Mouse (Mus musculus) hindbrain, embryonic 10.5 days (tissue): ENCODE results near the gene Bysl. TPM values are rescaled to one million over a fixed set of nuclear protein-coding genes. Genes with fewer than 3 reads are reported as not detected.
"Not testable (repeated sequence)": the region's sequence is repeated elsewhere in the genome, so short reads cannot be mapped to it uniquely, and the experiment has no call there.

ENCODE experiments used
- DNase-seq: peaks from one replicate; pipeline ENCODE4 v3.0.0-alpha.2; 2017; ENCODE audit warnings: low spot score
- H3K27ac ChIP-seq: fragments of 300-500 bp; sonication (generic); 2 replicates; pipeline ENCODE4 v1.5.1; 2016; ENCODE audit warnings: mild to moderate bottlenecking, moderate library complexity
- H3K27me3 ChIP-seq: fragments of 300-500 bp; sonication (generic); 2 replicates; pipeline ENCODE4 v1.6.1; 2016; ENCODE audit warnings: mild to moderate bottlenecking; ENCODE audit not compliant: poor library complexity, insufficient read depth, severe bottlenecking
- H3K36me3 ChIP-seq: fragments of 300-500 bp; sonication (generic); 2 replicates; pipeline ENCODE4 v1.6.1; 2016; ENCODE audit warnings: mild to moderate bottlenecking, moderate library complexity
- H3K4me1 ChIP-seq: fragments of 300-500 bp; sonication (generic); replicated peaks from 2 replicates; pipeline ENCODE4 v1.6.1; 2016; ENCODE audit warnings: mild to moderate bottlenecking
- H3K4me3 ChIP-seq: fragments of 300-500 bp; sonication (generic); 2 replicates; pipeline ENCODE4 v1.5.1; 2016; ENCODE audit warnings: mild to moderate bottlenecking, moderate library complexity
- H3K9me3 ChIP-seq: fragments of 300-500 bp; sonication (generic); 2 replicates; pipeline ENCODE4 v1.6.1; 2016; ENCODE audit warnings: mild to moderate bottlenecking, moderate library complexity
- WGBS: fragments of 180-500 bp; shearing (Covaris S2); methylation state at CpG from one replicate; pipeline ENCODE4 v1.1.7; 2016; 5-methylcytosine and 5-hydroxymethylcytosine counted together
- polyA plus RNA-seq: library from polyadenylated mRNA; unstranded; fragments of >200 nt; fragmentation: Nextera tagmentation; extraction: Ambion mirVana; gene quantifications from 2 replicates; pipeline ENCODE4 v1.2.1, GENCODE M21; 2016

Gene Bysl
- 39.0 and 40.6 TPM in 2 replicates for polyA plus RNA-seq

DNA sequence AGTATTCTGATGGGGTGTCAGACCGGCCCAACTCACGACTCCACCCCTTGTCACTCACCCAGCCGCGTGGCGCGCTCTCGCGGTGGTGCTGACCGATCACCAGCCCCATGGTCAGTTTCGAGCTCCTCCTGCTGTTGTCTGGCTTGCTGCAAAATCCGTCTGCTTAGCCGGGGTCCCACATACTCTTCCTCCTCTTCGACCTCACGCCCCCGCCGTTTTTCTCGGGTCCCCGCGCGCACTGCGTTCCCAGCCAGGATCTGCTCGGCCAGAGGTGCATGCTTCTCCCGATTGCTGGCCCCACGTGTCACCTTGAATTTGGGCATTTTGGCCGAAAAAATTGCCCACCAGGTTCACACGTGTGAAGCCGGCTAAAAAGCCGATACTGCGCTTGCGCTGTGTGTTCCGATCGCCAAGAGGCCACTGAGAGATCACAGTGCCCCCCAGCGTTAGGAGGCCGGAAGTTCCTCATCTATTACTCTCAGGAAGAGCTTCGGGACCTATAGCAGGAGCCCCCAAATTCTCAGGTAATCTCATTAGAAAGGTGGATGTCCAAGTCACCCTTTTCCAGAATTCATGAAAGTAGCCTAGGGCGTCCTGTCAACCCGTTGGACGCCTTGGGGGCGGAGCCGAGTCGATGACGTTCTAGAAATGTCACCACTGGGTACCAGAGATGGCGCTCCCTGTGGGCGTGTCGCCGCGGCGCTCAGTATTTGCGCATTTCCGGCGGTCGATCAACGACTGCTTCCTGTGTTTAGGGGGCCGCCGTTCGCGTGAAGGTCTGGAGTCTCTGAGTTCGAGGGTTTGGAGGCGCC is at the start of gene Bysl, which contains the start of the genes Med20 and Gm20517:
Gene Bysl (minus strand): TSS at position 644 of the 812 bp plus-strand sequence.
Gene Med20 (plus strand): TSS at position 734 of the 812 bp plus-strand sequence.
Gene Gm20517 (plus strand): TSS at position 741 of the 812 bp plus-strand sequence.
- Histone ChIP-seq H3K9me3 (no peaks in the 10 kb centered on the region), H3K4me3 (peak within 1 kb of the TSS; percentile 94), H3K27ac (peak within 1 kb of the TSS; percentile 88), H3K36me3 (peaks cover 66% of the 10 kb centered on the region), H3K27me3 (no peaks in the 10 kb centered on the region), H3K4me1 (peaks cover 26% of the 10 kb centered on the region)
- peak; percentile 98 for DNase-seq
- WGBS = under 1% methylated on average over 59 of the region's 59 CpGs

- DNase-seq = no peak
- no peaks in the 10 kb centered on the region for H3K9me3 ChIP-seq
- H3K4me3 ChIP-seq = no peak overlapping the region
- H3K27ac ChIP-seq = no peak overlapping the region
- H3K36me3 ChIP-seq = peaks cover 6% of the 10 kb centered on the region; the same call in 1 of the 2 replicates
- 85% methylated on average over 3 of the region's 3 CpGs for WGBS
- H3K27me3 ChIP-seq = no peaks in the 10 kb centered on the region
- H3K4me1 ChIP-seq = peaks cover 6% of the 10 kb centered on the region; the same call in 1 of the 2 replicates
These were observed 47.5 kb upstream of the Bysl start for GRCm38 (mm10) chr17:47658741-47659243.

DNA sequence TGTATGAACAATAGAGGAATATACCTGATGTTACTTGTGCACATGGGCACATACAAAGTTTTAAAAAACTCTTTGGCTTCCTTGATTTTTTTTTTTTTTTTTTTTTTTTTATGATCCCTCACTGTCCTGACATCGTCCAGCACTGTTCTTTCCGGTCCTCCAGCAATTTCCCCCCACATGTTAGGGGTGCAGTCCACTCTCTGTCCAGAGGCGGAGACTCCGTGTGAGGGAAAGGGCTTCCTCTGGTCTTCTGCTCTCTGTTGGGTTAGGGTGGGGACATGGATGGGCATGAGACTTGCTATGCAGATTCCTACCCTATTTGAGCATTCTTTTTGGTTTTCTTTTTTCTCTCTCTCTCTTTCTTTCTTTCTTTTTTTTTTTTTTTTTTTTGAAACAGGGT is 46.6 kb upstream of the Bysl start:
- WGBS = 89% methylated on average over 4 of the region's 4 CpGs
- H3K9me3 ChIP-seq = no peaks in the 10 kb centered on the region

DNA sequence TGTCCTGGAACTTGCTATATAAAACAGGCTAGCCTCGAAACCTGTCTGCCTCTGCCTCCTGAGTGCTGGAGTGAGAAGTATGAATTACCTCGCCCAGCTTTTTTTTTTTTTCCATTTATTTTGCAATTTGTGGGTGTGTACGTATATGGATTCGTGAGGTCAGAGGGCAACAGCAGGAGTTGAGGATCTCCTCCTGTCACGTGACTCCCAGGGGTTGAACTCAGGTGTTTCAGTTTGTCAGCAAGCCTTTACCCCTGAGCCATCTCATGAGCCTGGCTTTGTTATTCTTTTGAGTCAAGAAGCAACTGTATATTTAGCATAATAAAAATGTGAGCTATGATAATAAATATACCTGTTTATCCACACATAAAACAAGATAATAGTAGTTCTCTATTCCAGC is 44.4 kb upstream of the Bysl start:
- H3K27ac ChIP-seq = no peak overlapping the region

More for the DNA sequence above, 46.6 kb upstream of the Bysl start:
- peaks cover 11% of the 10 kb centered on the region; the same call in 1 of the 2 replicates for H3K36me3 ChIP-seq
- no peak overlapping the region for H3K27ac ChIP-seq
- H3K27me3 ChIP-seq = no peaks in the 10 kb centered on the region
- no peak for DNase-seq
- no peak overlapping the region for H3K4me3 ChIP-seq
- peaks cover 1% of the 10 kb centered on the region; the same call in 1 of the 2 replicates for H3K4me1 ChIP-seq

GRCm38 (mm10) chr17:47654346-47654745 is 43.1 kb upstream of the Bysl start:
- not testable (repeated sequence) for DNase-seq, H3K9me3 ChIP-seq, H3K27ac ChIP-seq, H3K27me3 ChIP-seq, H3K4me3 ChIP-seq, H3K36me3 ChIP-seq
- WGBS = 92% methylated on average over 8 of the region's 8 CpGs
- H3K4me1 ChIP-seq = peaks cover 23% of the 10 kb centered on the region

More for the DNA sequence above, 44.4 kb upstream of the Bysl start:
- H3K36me3 ChIP-seq = peaks cover 11% of the 10 kb centered on the region; the same call in 1 of the 2 replicates
- H3K4me3 ChIP-seq = no peak overlapping the region
- H3K4me1 ChIP-seq = peaks cover 21% of the 10 kb centered on the region
- 81% methylated on average over 5 of the region's 5 CpGs for WGBS
- no peak for DNase-seq
- H3K9me3 ChIP-seq = no peaks in the 10 kb centered on the region
- no peaks in the 10 kb centered on the region for H3K27me3 ChIP-seq

GRCm38 (mm10) chr17:47651953-47652352 is 40.7 kb upstream of the Bysl start:
- 68% methylated on average over 2 of the region's 2 CpGs for WGBS
- H3K27me3 ChIP-seq = no peaks in the 10 kb centered on the region
- H3K4me3 ChIP-seq = no peak overlapping the region
- H3K36me3 ChIP-seq = peaks cover 9% of the 10 kb centered on the region; the same call in 1 of the 2 replicates
- H3K4me1 ChIP-seq = peaks cover 38% of the 10 kb centered on the region
- DNase-seq = no peak
- H3K27ac ChIP-seq = peak overlapping the region; percentile 78
- no peaks in the 10 kb centered on the region for H3K9me3 ChIP-seq

GRCm38 (mm10) chr17:47648966-47649365 is 37.7 kb upstream of the Bysl start:
- peak; percentile 13 for DNase-seq
- no peaks in the 10 kb centered on the region for H3K27me3 ChIP-seq
- H3K36me3 ChIP-seq = peaks cover 5% of the 10 kb centered on the region; the same call in 1 of the 2 replicates
- peak overlapping the region; percentile 78; the same call in 1 of the 2 replicates for H3K27ac ChIP-seq
- peaks cover 38% of the 10 kb centered on the region for H3K4me1 ChIP-seq
- H3K4me3 ChIP-seq = no peak overlapping the region
- H3K9me3 ChIP-seq = no peaks in the 10 kb centered on the region
- WGBS = 49% methylated on average over 4 of the region's 4 CpGs

DNA sequence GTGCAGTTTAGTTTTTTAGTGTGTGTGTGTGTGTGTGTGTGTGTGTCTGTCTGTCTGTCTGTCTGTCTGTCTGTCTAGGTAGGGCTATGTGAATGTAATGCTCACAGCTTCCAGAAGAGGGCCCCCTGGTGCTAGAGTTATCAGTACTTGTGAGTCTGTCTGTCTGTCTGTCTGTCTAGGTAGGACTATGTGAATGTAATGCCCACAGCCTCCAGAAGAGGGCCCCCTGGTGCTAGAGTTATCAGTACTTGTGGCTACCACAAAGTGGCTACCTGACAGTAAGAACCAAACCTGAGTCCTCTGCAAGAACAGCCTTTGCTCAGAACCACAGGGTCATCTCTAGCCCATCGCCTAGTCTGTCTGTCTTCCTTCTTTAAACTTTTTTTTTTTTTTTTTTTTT is 35.4 kb upstream of the Bysl start:
- H3K4me1 ChIP-seq = peaks cover 26% of the 10 kb centered on the region
- WGBS = 72% methylated on average over 1 of the region's 1 CpGs
- H3K9me3 ChIP-seq = no peaks in the 10 kb centered on the region
- H3K27ac ChIP-seq = no peak overlapping the region
- no peaks in the 10 kb centered on the region for H3K36me3 ChIP-seq
- DNase-seq = peak; percentile 72
- H3K27me3 ChIP-seq = no peaks in the 10 kb centered on the region
- no peak overlapping the region for H3K4me3 ChIP-seq

- peaks cover 6% of the 10 kb centered on the region; the same call in 1 of the 2 replicates for H3K4me1 ChIP-seq
- DNase-seq = no peak
- no peaks in the 10 kb centered on the region for H3K27me3 ChIP-seq
- no peaks in the 10 kb centered on the region for H3K36me3 ChIP-seq
- 87% methylated on average over 2 of the region's 2 CpGs for WGBS
- no peak overlapping the region for H3K4me3 ChIP-seq
- H3K9me3 ChIP-seq = no peaks in the 10 kb centered on the region
- H3K27ac ChIP-seq = no peak overlapping the region
These were observed 31.7 kb upstream of the Bysl start for GRCm38 (mm10) chr17:47642992-47643391.

GRCm38 (mm10) chr17:47633999-47634770 is 22.9 kb upstream of the Bysl start:
- H3K36me3 ChIP-seq = peaks cover 14% of the 10 kb centered on the region
- H3K4me3 ChIP-seq = no peak overlapping the region
- 84% methylated on average over 7 of the region's 7 CpGs for WGBS
- H3K27ac ChIP-seq = no peak overlapping the region
- H3K9me3 ChIP-seq = no peaks in the 10 kb centered on the region
- DNase-seq = no peak
- peaks cover 33% of the 10 kb centered on the region for H3K4me1 ChIP-seq
- H3K27me3 ChIP-seq = no peaks in the 10 kb centered on the region

DNA sequence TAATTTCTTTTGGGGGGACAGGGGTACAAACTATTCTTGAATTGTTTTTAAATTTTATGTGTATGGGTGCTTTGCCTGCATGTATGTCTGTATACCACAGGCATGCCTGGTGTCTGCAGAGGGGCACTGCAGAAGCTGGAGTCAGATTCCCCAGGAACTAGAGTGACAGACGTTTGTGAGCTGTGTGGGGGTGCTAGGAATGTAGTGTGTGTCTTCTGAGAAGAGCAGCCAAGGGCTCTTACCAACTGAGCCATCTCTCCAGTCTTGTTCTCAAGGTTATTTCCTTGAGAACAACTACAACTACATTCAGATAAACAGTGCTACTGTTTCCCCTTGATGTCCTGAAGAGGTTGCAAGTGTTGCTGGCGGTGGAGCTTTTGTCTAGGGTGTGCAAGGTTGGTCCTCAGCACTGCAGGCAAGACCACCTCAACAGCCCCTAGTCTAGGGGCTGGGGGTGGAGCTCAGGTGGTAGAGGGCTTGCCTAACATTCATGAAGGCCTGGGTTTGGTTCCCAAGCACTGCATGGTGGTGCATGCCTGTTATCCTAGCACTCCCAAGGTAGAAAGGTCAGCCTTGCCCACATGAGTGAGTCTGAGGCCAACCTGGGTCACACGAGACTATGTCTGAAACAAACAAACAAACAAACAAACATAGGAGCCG is 21.0 kb upstream of the Bysl start:
- Histone ChIP-seq H3K36me3 (peaks cover 17% of the 10 kb centered on the region), H3K27ac (no peak overlapping the region), H3K9me3 (no peaks in the 10 kb centered on the region), H3K4me3 (no peak overlapping the region), H3K4me1 (peaks cover 42% of the 10 kb centered on the region), H3K27me3 (no peaks in the 10 kb centered on the region)
- WGBS = 72% methylated on average over 4 of the region's 4 CpGs
- DNase-seq = no peak

DNA sequence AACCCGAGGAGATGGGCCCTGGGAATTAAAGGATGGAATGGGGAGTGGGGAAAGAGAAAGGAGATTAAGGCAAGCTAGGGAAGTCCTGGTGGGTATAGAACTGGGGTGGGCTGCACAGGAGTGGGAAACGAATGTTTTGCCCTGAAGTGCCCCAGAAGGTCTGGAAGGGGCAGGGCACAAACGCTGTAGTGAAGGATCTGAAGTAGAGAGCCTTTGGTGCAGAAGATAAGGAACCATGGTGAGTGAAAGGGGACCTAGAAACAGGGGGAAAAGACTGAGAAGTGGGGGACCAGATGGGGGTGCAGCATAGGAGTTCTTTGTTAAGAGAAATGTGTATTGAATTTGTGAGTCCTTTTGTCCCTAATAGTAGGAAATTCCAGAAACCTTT is 19.4 kb upstream of the Bysl start, which contains the start of gene Usp49:
Gene Usp49 (plus strand): TSS at position 13 of the 388 bp plus-strand sequence.
- no peaks in the 10 kb centered on the region for H3K27me3 ChIP-seq
- H3K4me3 ChIP-seq = peak within 1 kb of the TSS; percentile 80
- WGBS = 2% methylated on average over 3 of the region's 3 CpGs
- peaks cover 20% of the 10 kb centered on the region for H3K36me3 ChIP-seq
- DNase-seq = no peak
- H3K4me1 ChIP-seq = peaks cover 42% of the 10 kb centered on the region
- H3K27ac ChIP-seq = peak within 1 kb of the TSS; percentile 95
- H3K9me3 ChIP-seq = no peaks in the 10 kb centered on the region
